Comparison of ENCODE assay signal across 9 mouse cellular contexts in genomic region chr5:142694627-142695340, GRCm38 (mm10). TPM values are rescaled to one million over a fixed set of nuclear protein-coding genes. Genes with fewer than 3 reads are reported as not detected.
DNase-seq lines count a peak whose midpoint lies in the region; ATAC-seq lines count a peak whose summit lies in the region.
"Had no signal": no experiment of that assay in that cellular context is flagged by ENCODE, and none has a peak within 500 bp of the region (broad histone marks: within the 10 kb centered on the region; RNA-seq: fewer than 3 reads in every experiment).

No protein-coding gene starts in this region.

- H3K27ac ChIP-seq in neural tube, embryonic 15.5 days (replicated peaks), result no peak overlapping the region
- no peak overlapping the region for H3K27ac ChIP-seq in stomach, embryonic 16.5 days (ENCODE audit: low read length)
- H3K27ac ChIP-seq: liver, embryonic 15.5 days had no signal

- peak; percentile 65 for DNase-seq in cerebellum, adult 9-11 months
- DNase-seq in cerebellum, postnatal 4 days (ENCODE audit: low spot score in 2 of 2), result no peak
- DNase-seq in neural tube, embryonic 10.5 days (ENCODE audit: extremely low spot score, low spot score), result peak; percentile 71
- DNase-seq in embryo, embryonic 10.5 days (ENCODE audit: low spot score), result peak; percentile 77
- DNase-seq in layer of hippocampus, adult 9-11 months, result peak; percentile 80
- DNase-seq in frontal cortex, postnatal 25 days (ENCODE audit: low spot score in 2 of 2), result no peak

- H3K36me3 ChIP-seq in neural tube, embryonic 15.5 days, result no peaks in the 10 kb centered on the region
- no peaks in the 10 kb centered on the region for H3K36me3 ChIP-seq in stomach, embryonic 16.5 days (ENCODE audit: control insufficient read depth, insufficient read depth, low read length)
- H3K36me3 ChIP-seq: liver, embryonic 15.5 days had no signal

- no peak for ATAC-seq in neural tube, embryonic 15.5 days (ENCODE audit: low FRiP score)
- ATAC-seq in stomach, embryonic 16.5 days (ENCODE audit: insufficient read depth, low FRiP score), result peak; percentile 42; the same call in 1 of the 2 replicates

- H3K4me3 ChIP-seq in neural tube, embryonic 15.5 days (replicated peaks), result no peak overlapping the region
- H3K4me3 ChIP-seq in stomach, embryonic 16.5 days (replicated peaks; ENCODE audit: low read length), result no peak overlapping the region
- H3K4me3 ChIP-seq: liver, embryonic 15.5 days had no signal

- H3K9me3 ChIP-seq in neural tube, embryonic 15.5 days (replicated peaks), result no peaks in the 10 kb centered on the region
- H3K9me3 ChIP-seq in stomach, embryonic 16.5 days (replicated peaks; ENCODE audit: control insufficient read depth, low read length), result no peaks in the 10 kb centered on the region
- H3K9me3 ChIP-seq: liver, embryonic 15.5 days had no signal

- peaks cover 29% of the 10 kb centered on the region for H3K4me1 ChIP-seq in neural tube, embryonic 15.5 days
- no peaks in the 10 kb centered on the region for H3K4me1 ChIP-seq in stomach, embryonic 16.5 days (ENCODE audit: control insufficient read depth, insufficient read depth, low read length)
- H3K4me1 ChIP-seq: liver, embryonic 15.5 days had no signal

- H3K4me2 ChIP-seq in neural tube, embryonic 15.5 days, result no peak overlapping the region
- no peak overlapping the region for H3K4me2 ChIP-seq in stomach, embryonic 16.5 days (ENCODE audit: low read depth, low read length)
- H3K4me2 ChIP-seq: liver, embryonic 15.5 days had no signal

- 6% methylated on average over 12 of the region's 12 CpGs for WGBS in neural tube, embryonic 15.5 days
- 9% methylated on average over 12 of the region's 12 CpGs for WGBS in stomach, embryonic 16.5 days

- H3K27me3 ChIP-seq in neural tube, embryonic 15.5 days (replicated peaks), result 0 out of 2 replicates have a peak, but pooled peaks cover 3% of the 10 kb centered on the region
- no peaks in the 10 kb centered on the region for H3K27me3 ChIP-seq in stomach, embryonic 16.5 days (ENCODE audit: control insufficient read depth, insufficient read depth, low read length)

- no peak overlapping the region for H3K9ac ChIP-seq in neural tube, embryonic 15.5 days (replicated peaks)
- no peak overlapping the region for H3K9ac ChIP-seq in stomach, embryonic 16.5 days (ENCODE audit: low read length)
- H3K9ac ChIP-seq: liver, embryonic 15.5 days had no signal

RNA-seq across cellular contexts. Expression of gene Slc29a4, which starts 2.5 kb away (rescaled TPM):
- 72.5 and 82.4 TPM in 2 replicates for polyA plus RNA-seq in neural tube, embryonic 15.5 days (2015; fragmentation: Nextera tagmentation; extraction: Ambion mirVana)
- 4.8 and 5.2 TPM in 2 replicates for polyA plus RNA-seq in stomach, embryonic 16.5 days (2015; fragmentation: Nextera tagmentation; extraction: Ambion mirVana)

Comparison
In these comparisons a context has a peak if more than half of its experiments do, and no peak if none do; other contexts are left out.
1. DNase-seq: peak in cerebellum, adult 9-11 months (single experiment), neural tube, embryonic 10.5 days (single experiment), embryo, embryonic 10.5 days (single experiment) and layer of hippocampus, adult 9-11 months (single experiment); none in cerebellum, postnatal 4 days (0 of 2) and frontal cortex, postnatal 25 days (0 of 2).
2. RNA of gene Slc29a4, which starts 2.5 kb away (polyA plus RNA-seq): 72.5 to 82.4 TPM in neural tube, embryonic 15.5 days; 4.8 to 5.2 TPM in stomach, embryonic 16.5 days; every median in the first group is over 10 times any median in the second.